Mouse (Mus musculus): Measurements from ENCODE around the gene Akr1a1.

DNA sequence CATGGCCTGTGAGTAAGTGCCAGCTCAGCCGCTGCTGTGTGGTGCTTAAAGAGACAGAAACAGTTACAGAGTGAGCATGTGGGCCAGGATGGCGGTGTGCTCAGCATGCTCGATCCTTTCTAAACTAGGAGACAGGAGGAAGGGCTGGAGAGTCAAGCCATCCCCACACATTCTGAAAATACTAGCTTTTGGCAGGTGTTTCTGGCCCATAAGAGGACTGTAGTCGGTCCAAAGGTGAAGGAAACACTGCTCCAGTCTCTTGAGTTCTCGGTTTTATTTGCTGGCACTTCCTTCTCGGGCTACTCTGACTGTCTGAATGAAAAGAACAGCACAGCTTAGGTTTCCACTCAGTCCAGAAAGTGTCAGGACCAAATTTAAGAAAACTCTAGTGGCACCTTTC, 9.3 kb upstream of the Akr1a1 start:
- TF ChIP-seq MAFK (IDR thresholded peaks at IDR 0.05; ENCODE audit: insufficient read depth, low read depth, low read length) (no peak), HCFC1 (IDR thresholded peaks at IDR 0.05; ENCODE audit: borderline replicate concordance, insufficient read depth, low read length) (no peak), ZC3H11A (IDR thresholded peaks at IDR 0.05; ENCODE audit: borderline replicate concordance, low read depth, low read length) (no peak), ZNF384 (IDR thresholded peaks at IDR 0.05; ENCODE audit: low read depth, low read length) (no peak)

Measured in ES-E14 (cell line).